Mouse (Mus musculus) Patski (cell line): Measurements from ENCODE around the gene Lacc1. TPM values are rescaled to one million over a fixed set of nuclear protein-coding genes. Genes with fewer than 3 reads are reported as not detected.

Experiments used
- ATAC-seq: fragments of 100-300 bp; one replicate; pipeline ENCODE4 v1.8.0; 2021
- CTCF ChIA-PET: fragments of 350-600 bp; sonication (Branson Sonifier 250); formaldehyde crosslinking; loops from one replicate; lab custom pipeline; 2022; ENCODE audit warnings: inconsistent platforms; lab: Charles Lee
- POLR2A ChIA-PET: fragments of 350-600 bp; sonication (Branson Sonifier 250); formaldehyde crosslinking; loops from one replicate; lab custom pipeline; 2022; ENCODE audit warnings: antibody characterized with exemption, inconsistent platforms; lab: Charles Lee
- DNase-seq: peaks from one replicate; pipeline ENCODE4 v3.0.0-alpha.2; 2011; ENCODE audit warnings: low read depth, low spot score
- H3K27me3 ChIP-seq: fragments of 371-371 bp; one replicate; pipeline ENCODE4 v1.5.1; 2021
- CTCF ChIP-seq: fragments of 100-300 bp; IDR thresholded peaks from one replicate; pipeline ENCODE4 v1.5.1; 2021
- in situ Hi-C: fragments of 300-500 bp; cut with MboI; formaldehyde crosslinking; loops from 3 replicates; pipeline ENCODE4 v1.11.1; 2018; ENCODE audit warnings: low pct_unique_long_range_greater_than_20kb, mixed read lengths
- polyA plus RNA-seq: library from polyadenylated mRNA; unstranded; gene quantifications from one replicate; pipeline ENCODE4 v1.2.3, GENCODE M21; 2021

The Lacc1 gene
- polyA plus RNA-seq: 40.9 TPM

- CTCF ChIA-PET: interaction anchor here (1.0 kb wide), 1 partner anchor 891 kb away, joined by 3 read pairs; no protein-coding TSS in a partner anchor
- peak; percentile 98 for TF ChIP-seq CTCF
- POLR2A ChIA-PET: interaction anchor here (0.6 kb wide), 2 partner anchors 76 to 279 kb away, joined by 3 to 4 read pairs; no protein-coding TSS in a partner anchor
- in situ Hi-C loops: no loop called here
- ATAC-seq: peak; percentile 83
- H3K27me3 ChIP-seq: no peaks in the 10 kb centered on the region
- no peak for DNase-seq
These were observed at the start of gene Lacc1, which contains the start of gene Ccdc122 for GRCm38 (mm10) chr14:77036226-77037046. Lacc1 (minus strand) TSS chr14:77036904. Ccdc122 (plus strand) TSS chr14:77036772.

- H3K27me3 ChIP-seq: no peaks in the 10 kb centered on the region
- TF ChIP-seq CTCF: no peak
- CTCF ChIA-PET: no interaction called here
- no peak for DNase-seq
- in situ Hi-C loops: no loop called here
- POLR2A ChIA-PET: no interaction called here
- no peak for ATAC-seq
These were observed 44.5 kb upstream of the Lacc1 start for GRCm38 (mm10) chr14:77081248-77081647.

- no peak for ATAC-seq
- CTCF ChIA-PET: no interaction called here
- POLR2A ChIA-PET: no interaction called here
- DNase-seq: no peak
- no peaks in the 10 kb centered on the region for H3K27me3 ChIP-seq
- in situ Hi-C loops: no loop called here
- no peak for TF ChIP-seq CTCF
These were observed 32.7 kb upstream of the Lacc1 start for GRCm38 (mm10) chr14:77069361-77069760.

- in situ Hi-C loops: loop anchor here (5.0 kb wide), 2 partner anchors 84 to 874 kb away; no protein-coding TSS in a partner anchor
- ChIA-PET POLR2A (no interaction called here), CTCF (interaction anchor here (1.0 to 1.6 kb wide), 4 partner anchors 13 to 875 kb away, joined by 3 read pairs; no protein-coding TSS in a partner anchor)
- ATAC-seq: no peak
- DNase-seq: no peak
- TF ChIP-seq CTCF: peak; percentile 46
- H3K27me3 ChIP-seq: no peaks in the 10 kb centered on the region
These were observed 16.6 kb upstream of the Lacc1 start for GRCm38 (mm10) chr14:77053288-77053687.

- no peaks in the 10 kb centered on the region for H3K27me3 ChIP-seq
- TF ChIP-seq CTCF: no peak
- ChIA-PET POLR2A (no interaction called here), CTCF (interaction anchor here (1.0 kb wide), 1 partner anchor 15 kb away, joined by 3 read pairs; no protein-coding TSS in a partner anchor)
- DNase-seq: no peak
- ATAC-seq: no peak
- in situ Hi-C loops: no loop called here
These were observed 1.2 kb upstream of the Lacc1 start for GRCm38 (mm10) chr14:77037832-77038425.

GRCm38 (mm10) chr14:77037330-77037729 is 626 bp upstream of the Lacc1 start:
- in situ Hi-C loops: no loop called here
- DNase-seq (no peak), ATAC-seq (no peak)

GRCm38 (mm10) chr14:77034970-77035369 is 1.7 kb downstream of the Lacc1 start:
- ATAC-seq: no peak
- POLR2A ChIA-PET: interaction anchor here (0.6 kb wide), 2 partner anchors 501 to 804 kb away, joined by 3 read pairs; no protein-coding TSS in a partner anchor
- no peaks in the 10 kb centered on the region for H3K27me3 ChIP-seq
- no peak for TF ChIP-seq CTCF
- DNase-seq: no peak
- in situ Hi-C loops: no loop called here
- CTCF ChIA-PET: no interaction called here

More at GRCm38 (mm10) chr14:77037330-77037729, 626 bp upstream of the Lacc1 start:
- no peaks in the 10 kb centered on the region for H3K27me3 ChIP-seq
- TF ChIP-seq CTCF: no peak
- ChIA-PET POLR2A (no interaction called here), CTCF (interaction anchor here (1.0 kb wide), 1 partner anchor 15 kb away, joined by 3 read pairs; no protein-coding TSS in a partner anchor)

- ChIA-PET POLR2A (interaction anchor here (0.6 kb wide), 2 partner anchors 501 to 804 kb away, joined by 3 read pairs; no protein-coding TSS in a partner anchor), CTCF (no interaction called here)
- in situ Hi-C loops: no loop called here
- no peak for TF ChIP-seq CTCF
- ATAC-seq (no peak), DNase-seq (peak; percentile 27)
- no peaks in the 10 kb centered on the region for H3K27me3 ChIP-seq
These were observed 2.4 kb downstream of the Lacc1 start for GRCm38 (mm10) chr14:77034175-77034915.

- CTCF ChIA-PET: no interaction called here
- POLR2A ChIA-PET: no interaction called here
- in situ Hi-C loops: no loop called here
- no peaks in the 10 kb centered on the region for H3K27me3 ChIP-seq
- no peak for ATAC-seq
- no peak for TF ChIP-seq CTCF
- no peak for DNase-seq
These were observed 3.3 kb downstream of the Lacc1 start for GRCm38 (mm10) chr14:77033391-77033790.

GRCm38 (mm10) chr14:77032433-77032832 is 4.3 kb downstream of the Lacc1 start:
- CTCF ChIA-PET: no interaction called here
- in situ Hi-C loops: no loop called here
- POLR2A ChIA-PET: no interaction called here
- DNase-seq (no peak), ATAC-seq (no peak)
- H3K27me3 ChIP-seq: no peaks in the 10 kb centered on the region
- TF ChIP-seq CTCF: no peak
